Mouse (Mus musculus) spleen, postnatal 10 days (tissue): Measurements from ENCODE around the gene Exosc8.
A peak's percentile ranks its signal among the peaks of the same experiment; 100 is the strongest.
"Not testable (repeated sequence)": the region's sequence is repeated elsewhere in the genome, so short reads cannot be mapped to it uniquely, and the experiment has no call there.

ENCODE experiments used
- DNase-seq, 2 experiments: peaks; one replicate each; pipeline ENCODE4 v3.0.0; 2021 to 2022; ENCODE audit warnings: low spot score in 2 of 2

The Exosc8 gene

GRCm38 (mm10) chr3:54735247-54736046 lies at the start of gene Exosc8, which contains the start of gene Alg5:
Exosc8 (minus strand) TSS chr3:54735393.
Alg5 (plus strand) TSS chr3:54735539.
- DNase-seq: peak; percentile 92 to 99

- no peak for DNase-seq
These were observed 40.9 kb upstream of the Exosc8 start for GRCm38 (mm10) chr3:54775989-54776631.

GRCm38 (mm10) chr3:54773613-54774012 lies 38.4 kb upstream of the Exosc8 start:
- DNase-seq: no peak

GRCm38 (mm10) chr3:54769349-54770275 lies 34.4 kb upstream of the Exosc8 start:
- DNase-seq: no peak

GRCm38 (mm10) chr3:54768592-54768991 lies 33.4 kb upstream of the Exosc8 start:
- no peak for DNase-seq

- no peak for DNase-seq
These were observed 31.6 kb upstream of the Exosc8 start for GRCm38 (mm10) chr3:54766811-54767210.

GRCm38 (mm10) chr3:54766034-54766433 lies 30.8 kb upstream of the Exosc8 start:
- no peak for DNase-seq

GRCm38 (mm10) chr3:54765521-54765920 lies 30.3 kb upstream of the Exosc8 start:
- not testable (repeated sequence) for DNase-seq

GRCm38 (mm10) chr3:54764418-54764817 lies 29.2 kb upstream of the Exosc8 start:
- no peak for DNase-seq

- DNase-seq: no peak
These were observed 26.1 kb upstream of the Exosc8 start for GRCm38 (mm10) chr3:54761258-54761657.

GRCm38 (mm10) chr3:54760321-54761115 lies 25.3 kb upstream of the Exosc8 start:
- no peak for DNase-seq

- no peak for DNase-seq
These were observed 24.0 kb upstream of the Exosc8 start for GRCm38 (mm10) chr3:54759211-54759610.

GRCm38 (mm10) chr3:54757446-54757845 lies 22.3 kb upstream of the Exosc8 start:
- DNase-seq: no peak

GRCm38 (mm10) chr3:54756058-54756457 lies 20.9 kb upstream of the Exosc8 start:
- DNase-seq: no peak

- no peak for DNase-seq
These were observed 20.2 kb upstream of the Exosc8 start, which contains the start of gene Smad9 for GRCm38 (mm10) chr3:54755145-54756041. Smad9 (plus strand) TSS chr3:54755582.

GRCm38 (mm10) chr3:54753411-54753810 lies 18.2 kb upstream of the Exosc8 start:
- DNase-seq: no peak

- peak in 1 of 2 experiments; percentile 57 for DNase-seq
These were observed 10.6 kb upstream of the Exosc8 start for GRCm38 (mm10) chr3:54745799-54746198.

- DNase-seq: no peak
These were observed 6.8 kb upstream of the Exosc8 start for GRCm38 (mm10) chr3:54741965-54742364.

- no peak for DNase-seq
These were observed 2.1 kb upstream of the Exosc8 start for GRCm38 (mm10) chr3:54737317-54737716.
